Mouse (Mus musculus) bone marrow macrophage, adult 2 months (primary cell): ENCODE data around the gene Pemt.

Experiments used
- CTCF ChIP-seq: IDR thresholded peaks from 2 replicates; pipeline ENCODE4 v1.5.1; 2012; ENCODE audit warnings: low read depth, mild to moderate bottlenecking, low read length, moderate library complexity
- POLR2A ChIP-seq: IDR thresholded peaks from 2 replicates; pipeline ENCODE4 v1.6.1; 2012; ENCODE audit warnings: mild to moderate bottlenecking, low read depth, low read length, borderline replicate concordance

- TF ChIP-seq POLR2A = no peak
- TF ChIP-seq CTCF = no peak
These were observed 113.5 kb downstream of the Pemt start for GRCm38 (mm10) chr11:59932560-59933337.
